Mouse (Mus musculus) cerebellum, adult 8-10 months (tissue): ENCODE data around the gene Pou5f2.
A peak's percentile ranks its signal among the peaks of the same experiment; 100 is the strongest.

ENCODE experiments used
- DNase-seq: peaks from one replicate; pipeline ENCODE4 v3.0.0; 2022

Pou5f2 gene

GRCm38 (mm10) chr13:78024683-78025294 lies at the start of gene Pou5f2:
Gene Pou5f2, plus strand, starts transcription at chr13:78024902.
- DNase-seq = no peak

- no peak for DNase-seq
Measured at GRCm38 (mm10) chr13:77976248-77976647, 48.5 kb upstream of the Pou5f2 start.

- no peak for DNase-seq
Measured at GRCm38 (mm10) chr13:77977121-77977520, 47.6 kb upstream of the Pou5f2 start.

- DNase-seq = peak; percentile 44
Measured at GRCm38 (mm10) chr13:77982105-77982851, 42.4 kb upstream of the Pou5f2 start.

GRCm38 (mm10) chr13:77982852-77983202 lies 41.9 kb upstream of the Pou5f2 start:
- no peak for DNase-seq

- DNase-seq = no peak
Measured at GRCm38 (mm10) chr13:77991189-77991886, 33.4 kb upstream of the Pou5f2 start.

GRCm38 (mm10) chr13:78004649-78005048 lies 20.1 kb upstream of the Pou5f2 start:
- no peak for DNase-seq

GRCm38 (mm10) chr13:78005344-78005743 lies 19.4 kb upstream of the Pou5f2 start:
- no peak for DNase-seq

- DNase-seq = no peak
Measured at GRCm38 (mm10) chr13:78010176-78010575, 14.5 kb upstream of the Pou5f2 start.

- no peak for DNase-seq
Measured at GRCm38 (mm10) chr13:78032821-78033220, 8.1 kb downstream of the Pou5f2 start.

- no peak for DNase-seq
Measured at GRCm38 (mm10) chr13:78037203-78037602, 12.5 kb downstream of the Pou5f2 start.

GRCm38 (mm10) chr13:78043203-78043602 lies 18.5 kb downstream of the Pou5f2 start:
- DNase-seq = no peak

- DNase-seq = no peak
Measured at GRCm38 (mm10) chr13:78045116-78045515, 20.4 kb downstream of the Pou5f2 start.
